Mouse (Mus musculus): ENCODE measurements at regions not wholly inside any gene's neighbourhood (a gene's known extent, or its start where the extent isn't known, plus 50 kb on each side); places are given as distances from the start of the nearest gene placed in this dataset.

GRCm38 (mm10) chr7:37096291-37096690, 398.4 kb downstream of the Tshz3 start:
- no peak for DNase-seq

DNA sequence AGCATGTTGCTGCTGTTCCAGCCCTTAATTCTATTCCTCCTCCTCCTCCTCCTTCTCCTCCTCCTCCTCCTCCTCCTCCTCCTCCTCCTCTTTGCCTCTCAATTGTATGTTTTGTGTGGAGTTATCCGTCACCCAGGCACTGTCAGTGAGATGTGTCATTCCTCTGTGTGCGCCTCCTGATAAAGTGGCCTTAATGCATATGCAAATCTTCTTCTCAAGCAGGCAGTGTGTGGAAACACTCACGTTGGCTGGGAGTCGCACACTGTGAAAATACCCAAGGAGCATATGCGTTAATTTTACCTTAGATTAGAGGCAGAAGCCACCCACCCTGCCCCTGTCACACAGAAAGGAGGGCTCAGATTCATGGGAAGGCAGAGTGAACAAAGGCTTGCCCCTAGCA, 401.0 kb downstream of the Tshz3 start:
- DNase-seq: no peak

- DNase-seq: no peak
These were observed 406.8 kb downstream of the Tshz3 start for GRCm38 (mm10) chr7:37104671-37105070.

- no peak for DNase-seq
These were observed 413.2 kb downstream of the Tshz3 start for GRCm38 (mm10) chr7:37111071-37111470.

DNA sequence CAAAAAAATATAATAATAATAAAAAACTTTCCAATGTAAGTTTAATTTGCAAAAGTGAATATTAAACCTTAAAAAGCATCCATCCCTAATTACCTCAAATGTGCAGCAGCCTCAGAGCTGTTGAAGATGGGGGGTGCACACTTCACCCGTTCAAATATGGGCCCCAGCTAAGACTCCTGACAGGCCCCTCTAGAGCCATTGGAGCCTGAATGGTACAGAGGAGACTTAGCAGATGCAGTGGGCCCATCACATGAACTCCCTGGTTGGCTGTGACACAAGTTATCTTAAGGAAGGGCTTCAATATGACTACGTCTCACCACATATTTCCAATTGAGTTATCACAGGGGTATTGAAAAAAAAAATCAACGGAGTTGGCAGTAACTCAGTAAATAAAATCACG, 422.9 kb downstream of the Tshz3 start:
- DNase-seq: no peak

DNA sequence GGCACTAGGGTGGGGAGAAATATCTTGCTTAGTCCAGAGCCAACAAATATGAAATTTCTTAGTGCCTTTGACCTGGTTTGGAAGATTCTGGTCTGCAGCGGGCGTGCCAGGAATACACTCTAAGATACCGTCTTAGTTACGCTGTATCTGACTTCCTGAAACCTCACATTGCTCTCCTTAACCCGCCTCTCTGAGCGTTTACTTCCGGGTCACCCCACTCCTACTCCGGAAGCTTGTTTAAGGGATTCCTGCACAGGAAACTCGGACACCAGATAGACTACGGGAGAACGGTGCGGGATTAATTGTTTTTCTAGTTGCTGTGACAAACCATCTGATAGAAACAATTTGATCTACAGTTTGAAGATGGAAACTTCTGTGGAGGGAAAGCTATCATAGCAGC, 442.3 kb downstream of the Tshz3 start:
- DNase-seq: no peak

DNA sequence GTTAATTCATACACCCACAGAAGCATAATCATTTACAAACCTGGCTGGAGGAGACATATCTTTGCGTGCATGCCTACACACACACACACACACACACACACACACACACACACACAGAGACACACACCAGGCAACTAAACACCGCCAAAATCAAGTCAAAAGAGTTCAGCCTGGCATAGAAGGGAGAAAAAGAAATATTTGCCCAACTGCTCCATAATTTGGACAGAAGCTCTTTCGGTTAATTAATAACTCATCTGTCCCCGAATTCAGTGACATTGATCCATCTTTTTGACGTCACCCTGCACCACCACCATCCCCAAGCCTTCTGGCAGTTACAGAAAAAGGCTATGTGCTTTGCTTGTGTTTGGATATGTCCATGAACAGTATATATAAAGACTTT, 444.9 kb downstream of the Tshz3 start:
- no peak for DNase-seq

GRCm38 (mm10) chr7:37144303-37144702, 446.4 kb downstream of the Tshz3 start:
- no peak for DNase-seq

DNA sequence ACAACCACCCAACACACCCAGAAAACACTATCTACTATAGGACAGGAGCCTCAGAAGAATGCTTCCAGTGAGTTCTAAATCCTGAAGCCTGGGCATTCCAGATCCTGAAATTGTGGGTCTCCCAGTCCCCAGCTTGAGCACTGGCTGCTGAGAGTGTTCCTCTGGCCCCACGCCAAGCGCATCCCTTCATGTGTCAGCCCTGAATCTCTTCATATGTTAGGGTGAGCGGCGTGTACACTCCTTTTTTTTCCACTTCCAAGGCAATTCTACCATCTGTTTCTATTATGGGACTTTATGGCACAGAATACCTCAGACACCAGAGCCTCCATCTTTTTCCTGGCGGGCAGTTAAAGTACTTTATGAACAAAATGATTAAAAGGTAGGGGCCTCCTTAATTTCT, 451.8 kb downstream of the Tshz3 start:
- no peak for DNase-seq

- no peak for DNase-seq
These were observed 461.9 kb downstream of the Tshz3 start for GRCm38 (mm10) chr7:37159801-37160200.

DNA sequence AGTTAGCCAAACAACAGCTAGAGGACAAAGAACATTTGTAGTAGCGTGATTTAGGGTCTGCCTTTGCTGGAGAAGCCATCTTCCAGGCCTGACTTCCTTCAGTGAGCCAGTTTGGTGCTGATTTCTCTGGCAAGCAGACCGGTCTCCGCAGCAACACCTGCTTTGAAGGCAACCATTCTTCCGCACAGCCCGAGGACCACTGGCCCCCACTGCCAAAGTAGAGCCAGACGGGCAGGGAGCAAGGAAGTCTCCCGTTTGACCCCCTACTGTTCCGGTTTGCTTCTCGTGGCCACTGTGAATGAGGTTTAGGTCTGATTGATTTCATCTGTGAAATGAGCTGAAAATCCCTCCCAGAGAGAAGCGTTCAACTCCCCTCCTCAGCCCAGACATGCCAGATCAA, 471.0 kb downstream of the Tshz3 start:
- no peak for DNase-seq

DNA sequence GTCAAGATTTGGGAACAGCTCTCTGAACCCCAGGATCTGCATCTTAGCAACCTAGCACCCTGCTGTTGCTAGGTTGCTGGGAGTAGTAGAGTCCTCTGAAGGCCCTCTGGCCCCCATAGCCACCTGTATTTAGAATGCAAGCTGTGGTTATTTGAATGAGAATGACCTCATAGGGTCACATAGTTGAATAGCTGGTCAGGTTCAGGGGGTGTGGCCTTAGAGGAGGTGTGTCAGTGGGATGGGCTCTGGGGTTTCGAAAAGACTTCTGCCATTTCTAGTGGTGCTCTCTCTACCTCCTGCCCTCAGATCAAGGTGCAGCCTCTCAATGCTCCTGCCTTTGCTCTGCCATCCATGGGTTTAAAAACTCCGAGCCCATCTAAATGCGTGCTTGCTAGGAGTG, 477.8 kb downstream of the Tshz3 start:
- DNase-seq: no peak

DNA sequence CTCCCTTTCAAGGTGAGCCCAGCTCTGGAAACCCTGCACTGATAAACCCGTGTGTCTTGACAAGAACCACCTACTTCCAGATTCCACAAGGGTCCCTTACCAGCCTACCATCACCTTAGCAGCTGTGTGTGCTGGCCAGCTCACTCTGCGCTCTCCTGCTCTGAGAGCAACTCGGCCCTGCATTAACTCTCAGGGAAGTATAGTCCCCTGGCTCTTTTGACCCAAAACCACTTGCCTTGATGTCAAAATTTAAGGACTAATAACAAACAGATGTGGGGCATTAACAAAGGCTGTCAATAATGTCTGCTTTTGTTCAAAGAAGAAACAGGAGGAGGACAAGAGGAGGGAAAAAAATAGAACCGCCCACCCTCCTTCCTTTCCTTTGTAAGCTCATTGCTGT, 480.3 kb downstream of the Tshz3 start:
- DNase-seq: no peak

- no peak for DNase-seq
These were observed 482.0 kb downstream of the Tshz3 start for GRCm38 (mm10) chr7:37179907-37180306.

- DNase-seq: no peak
These were observed 482.5 kb downstream of the Tshz3 start for GRCm38 (mm10) chr7:37180416-37180815.

DNA sequence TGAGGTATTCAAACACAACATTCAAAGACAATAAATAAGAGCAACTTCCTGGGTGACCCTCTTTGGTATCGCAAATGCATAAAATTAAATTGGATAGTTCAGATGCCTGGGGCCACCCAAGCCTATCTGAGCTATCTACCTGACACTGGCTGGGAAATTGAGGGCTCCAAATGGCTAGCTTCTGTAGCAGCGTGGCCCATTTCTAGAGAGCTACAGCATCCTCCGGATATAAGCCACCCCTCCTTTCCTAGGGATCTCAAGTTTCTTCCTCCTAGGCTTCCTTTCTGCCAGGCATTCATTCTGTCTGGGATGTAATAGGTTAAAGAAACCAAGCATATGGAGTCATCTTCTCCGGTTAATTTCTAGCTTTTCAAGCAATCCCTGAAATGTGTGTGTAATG, 483.2 kb downstream of the Tshz3 start:
- no peak for DNase-seq

GRCm38 (mm10) chr7:37192536-37192935, 494.6 kb downstream of the Tshz3 start:
- DNase-seq: no peak

DNA sequence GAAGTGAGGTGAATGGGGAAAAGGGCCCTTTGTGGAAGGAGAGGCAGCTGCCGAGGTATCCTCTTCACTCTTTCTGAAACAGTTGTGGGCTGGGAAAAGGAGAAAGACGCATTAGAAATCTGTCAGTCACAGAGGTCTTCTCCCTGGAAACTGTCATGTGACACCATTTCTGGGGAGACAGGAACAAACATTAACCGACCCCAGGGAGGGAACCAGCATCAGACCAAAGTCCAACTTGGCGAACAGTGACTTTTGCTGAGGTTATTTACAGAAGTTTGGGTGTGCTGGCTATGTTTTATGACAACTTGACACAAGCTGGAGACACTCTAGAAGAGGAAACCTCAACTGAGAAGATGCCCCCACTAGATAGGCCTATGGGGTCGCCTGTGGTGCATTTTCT, 506.9 kb downstream of the Tshz3 start:
- DNase-seq: no peak

GRCm38 (mm10) chr7:37208305-37208704, 510.4 kb downstream of the Tshz3 start:
- no peak for DNase-seq

DNA sequence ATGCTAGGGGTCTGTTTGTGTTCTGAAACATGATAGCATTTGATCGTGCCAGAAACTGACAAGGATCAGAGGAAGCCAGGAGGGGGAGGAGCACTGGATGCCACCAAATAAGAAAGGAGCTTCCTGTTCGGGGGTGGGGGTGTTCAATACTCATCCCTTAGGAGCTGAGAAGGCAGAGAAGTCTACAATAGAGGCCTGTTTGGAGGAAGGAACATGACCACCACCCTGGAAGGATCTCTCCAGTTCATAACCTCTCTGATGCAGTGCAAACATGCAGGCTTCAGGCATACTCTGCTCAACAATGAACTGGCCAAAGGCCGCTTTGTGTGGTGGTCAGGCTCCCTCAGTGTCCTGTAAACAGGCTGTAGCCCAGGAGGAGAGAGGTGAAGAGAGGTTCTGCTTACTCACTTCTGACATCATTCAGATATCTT, 515.8 kb downstream of the Tshz3 start:
- no peak for DNase-seq

GRCm38 (mm10) chr7:37215498-37215897, 517.6 kb downstream of the Tshz3 start:
- no peak for DNase-seq

DNA sequence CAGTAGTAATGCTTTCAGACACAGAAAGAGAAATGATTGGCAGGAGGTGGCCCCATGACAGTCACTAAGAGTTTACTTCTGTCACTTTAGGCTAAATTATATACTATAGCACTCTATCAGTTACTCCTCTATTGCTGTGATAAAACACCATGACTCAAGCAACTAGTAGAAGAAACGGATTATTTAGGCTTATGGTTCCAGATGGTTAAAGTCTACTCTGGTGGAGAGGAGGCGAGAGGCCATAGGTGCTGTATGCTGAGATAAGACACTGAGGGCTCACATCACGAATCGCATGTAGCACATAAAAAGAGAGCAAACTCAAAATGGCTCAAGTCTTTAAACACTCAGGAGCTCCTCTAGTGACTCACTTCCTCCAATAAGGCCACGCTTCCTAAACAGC, 522.6 kb downstream of the Tshz3 start:
- DNase-seq: no peak

GRCm38 (mm10) chr7:37226423-37226822, 528.5 kb downstream of the Tshz3 start:
- DNase-seq: no peak

GRCm38 (mm10) chr7:37230641-37231347, 532.9 kb downstream of the Tshz3 start:
- no peak for DNase-seq

GRCm38 (mm10) chr7:37240832-37241231, 532.6 kb downstream of the Zfp536 start:
- no peak for DNase-seq

All from lung, postnatal 36 days (tissue).